In genomic region chr6:31617341-31617740, GRCm38 (mm10) we compare ENCODE assay signal across 11 mouse cellular contexts. TPM values are rescaled to one million over a fixed set of nuclear protein-coding genes. Genes with fewer than 3 reads are reported as not detected.
DNase-seq lines count a peak whose midpoint lies in the region; ATAC-seq lines count a peak whose summit lies in the region.
"Had no signal": no experiment of that assay in that cellular context is flagged by ENCODE, and none has a peak within 500 bp of the region (broad histone marks: within the 10 kb centered on the region; RNA-seq: fewer than 3 reads in every experiment).

No protein-coding gene starts in this region.

- H3K4me3 ChIP-seq in limb, embryonic 12.5 days (replicated peaks) = no peak overlapping the region
- H3K4me3 ChIP-seq in limb, embryonic 10.5 days = no peak overlapping the region
- no peak overlapping the region for H3K4me3 ChIP-seq in heart, embryonic 16.5 days (ENCODE audit: low read length)
- H3K4me3 ChIP-seq in liver, embryonic 13.5 days (replicated peaks) = no peak overlapping the region
- H3K4me3 ChIP-seq: forebrain, embryonic 12.5 days had no signal

- H3K9me3 ChIP-seq in limb, embryonic 12.5 days = no peaks in the 10 kb centered on the region
- H3K9me3 ChIP-seq in limb, embryonic 10.5 days (replicated peaks) = no peaks in the 10 kb centered on the region
- no peaks in the 10 kb centered on the region for H3K9me3 ChIP-seq in heart, embryonic 16.5 days (replicated peaks; ENCODE audit: control insufficient read depth, low read length)
- H3K9me3 ChIP-seq in liver, embryonic 13.5 days (replicated peaks) = no peaks in the 10 kb centered on the region
- H3K9me3 ChIP-seq: forebrain, embryonic 12.5 days had no signal

- peaks cover 3% of the 10 kb centered on the region; the same call in 1 of the 2 replicates for H3K4me1 ChIP-seq in limb, embryonic 12.5 days (replicated peaks)
- peaks cover 9% of the 10 kb centered on the region for H3K4me1 ChIP-seq in limb, embryonic 10.5 days
- peaks cover 23% of the 10 kb centered on the region for H3K4me1 ChIP-seq in heart, embryonic 16.5 days (ENCODE audit: control insufficient read depth, insufficient read depth, low read length)
- H3K4me1 ChIP-seq in liver, embryonic 13.5 days (replicated peaks) = peaks cover 88% of the 10 kb centered on the region
- H3K4me1 ChIP-seq: forebrain, embryonic 12.5 days had no signal

- ATAC-seq in limb, embryonic 12.5 days (ENCODE audit: insufficient number of reproducible peaks, insufficient read depth, low FRiP score, low TSS enrichment, low read depth) = peak; percentile 47; the same call in 1 of the 2 replicates
- ATAC-seq in heart, embryonic 16.5 days (replicated peaks; ENCODE audit: extremely low read depth, insufficient read depth, low FRiP score) = peak; percentile 59; the same call in 1 of the 2 replicates
- ATAC-seq in liver, embryonic 13.5 days (ENCODE audit: low read depth) = no peak
- ATAC-seq: hindbrain, embryonic 16.5 days had no signal

- WGBS in limb, embryonic 12.5 days = 78% methylated on average over 8 of the region's 8 CpGs
- 77% methylated on average over 8 of the region's 8 CpGs for WGBS in limb, embryonic 10.5 days
- 12% methylated on average over 8 of the region's 8 CpGs for WGBS in heart, embryonic 16.5 days
- 16% methylated on average over 8 of the region's 8 CpGs for WGBS in liver, embryonic 13.5 days (ENCODE audit: insufficient replicate concordance)

- H3K36me3 ChIP-seq in limb, embryonic 12.5 days = no peaks in the 10 kb centered on the region
- no peaks in the 10 kb centered on the region for H3K36me3 ChIP-seq in limb, embryonic 10.5 days
- H3K36me3 ChIP-seq in heart, embryonic 16.5 days (ENCODE audit: control insufficient read depth, insufficient read depth) = no peaks in the 10 kb centered on the region
- H3K36me3 ChIP-seq in liver, embryonic 13.5 days = no peaks in the 10 kb centered on the region
- H3K36me3 ChIP-seq: forebrain, embryonic 12.5 days had no signal

- no peak for DNase-seq in limb, embryonic 10.5 days (ENCODE audit: low spot score)
- DNase-seq in liver, embryonic 13.5 days = peak; percentile 63
- peak; percentile 67 for DNase-seq in yolk sac, embryonic 10.5 days (ENCODE audit: low spot score)
- no peak for DNase-seq in right cerebral cortex, adult 2 months (ENCODE audit: low spot score in 2 of 2)
- no peak for DNase-seq in ovary, postnatal 14 days (ENCODE audit: low spot score)
- DNase-seq: left cerebral cortex, postnatal 4 days; thymus, adult 2 months had no signal

- peaks cover 4% of the 10 kb centered on the region; the same call in 1 of the 2 replicates for H3K27me3 ChIP-seq in limb, embryonic 12.5 days
- no peaks in the 10 kb centered on the region for H3K27me3 ChIP-seq in limb, embryonic 10.5 days (ENCODE audit: low read depth, poor library complexity, severe bottlenecking)
- H3K27me3 ChIP-seq in heart, embryonic 16.5 days (ENCODE audit: control insufficient read depth, insufficient read depth, low read length) = no peaks in the 10 kb centered on the region
- no peaks in the 10 kb centered on the region for H3K27me3 ChIP-seq in liver, embryonic 13.5 days
- H3K27me3 ChIP-seq: forebrain, embryonic 12.5 days had no signal

- no peak overlapping the region for H3K27ac ChIP-seq in limb, embryonic 12.5 days
- no peak overlapping the region for H3K27ac ChIP-seq in limb, embryonic 10.5 days
- H3K27ac ChIP-seq in heart, embryonic 16.5 days (ENCODE audit: low read length) = peak overlapping the region; percentile 55
- H3K27ac ChIP-seq in liver, embryonic 13.5 days = peak overlapping the region; percentile 97
- H3K27ac ChIP-seq: forebrain, embryonic 12.5 days had no signal

- H3K9ac ChIP-seq in limb, embryonic 12.5 days (replicated peaks) = no peak overlapping the region
- no peak overlapping the region for H3K9ac ChIP-seq in heart, embryonic 16.5 days (ENCODE audit: low read length)
- peak overlapping the region; percentile 51; the same call in 1 of the 2 replicates for H3K9ac ChIP-seq in liver, embryonic 13.5 days
- H3K9ac ChIP-seq: forebrain, embryonic 12.5 days had no signal

- H3K4me2 ChIP-seq in limb, embryonic 12.5 days = no peak overlapping the region
- H3K4me2 ChIP-seq in heart, embryonic 16.5 days (ENCODE audit: low read depth, low read length) = no peak overlapping the region
- peak overlapping the region; percentile 76 for H3K4me2 ChIP-seq in liver, embryonic 13.5 days
- H3K4me2 ChIP-seq: forebrain, embryonic 12.5 days had no signal

RNA-seq across cellular contexts. Expression of gene Podxl, which starts 53.6 kb away (rescaled TPM):
- 5.8 and 7.3 TPM in 2 replicates for polyA plus RNA-seq in limb, embryonic 12.5 days (2016; fragmentation: Nextera tagmentation; extraction: Ambion mirVana)
- 12.1 and 14.0 TPM in 2 replicates for polyA plus RNA-seq in limb, embryonic 10.5 days (2016; fragmentation: Nextera tagmentation; extraction: Ambion mirVana)
- polyA plus RNA-seq in heart, embryonic 16.5 days (2015; fragmentation: Nextera tagmentation; extraction: Ambion mirVana) = 16.9 and 21.4 TPM in 2 replicates
- polyA plus RNA-seq in liver, embryonic 13.5 days (2015; fragmentation: Nextera tagmentation; extraction: Ambion mirVana) = 10.9 and 13.5 TPM in 2 replicates

Comparison
In these comparisons a context has a peak if more than half of its experiments do, and no peak if none do; other contexts are left out.
1. H3K27ac ChIP-seq: peak in heart, embryonic 16.5 days (single experiment) and liver, embryonic 13.5 days (single experiment); none in limb, embryonic 12.5 days (single experiment) and limb, embryonic 10.5 days (single experiment).
2. DNase-seq: peak in liver, embryonic 13.5 days (single experiment) and yolk sac, embryonic 10.5 days (single experiment); none in limb, embryonic 10.5 days (single experiment), right cerebral cortex, adult 2 months (0 of 2) and ovary, postnatal 14 days (single experiment).